Mouse (Mus musculus) lung, embryonic 16.5 days (tissue): Measurements from ENCODE around the gene Fhit. TPM values are rescaled to one million over a fixed set of nuclear protein-coding genes. Genes with fewer than 3 reads are reported as not detected.

Experiments used
- ATAC-seq: fragments of 200-750 bp; cut with Nextera tagmentation; 2 replicates; pipeline ENCODE4 v1.8.0; 2017; ENCODE audit warnings: low read depth, mild to moderate bottlenecking, moderate library complexity
- H3K27ac ChIP-seq: fragments of 300-500 bp; sonication (generic); 2 replicates; pipeline ENCODE4 v1.5.1; 2014; ENCODE audit warnings: mild to moderate bottlenecking, control low read depth, low read length
- H3K27me3 ChIP-seq: fragments of 300-500 bp; sonication (generic); 2 replicates; pipeline ENCODE4 v1.6.1; 2014; ENCODE audit warnings: low read depth, low read length, mixed read lengths; ENCODE audit not compliant: control insufficient read depth, insufficient read depth
- H3K36me3 ChIP-seq: fragments of 300-500 bp; sonication (generic); 2 replicates; pipeline ENCODE4 v1.6.1; 2014; ENCODE audit warnings: low read length; ENCODE audit not compliant: control insufficient read depth, insufficient read depth
- H3K4me1 ChIP-seq: fragments of 300-500 bp; sonication (generic); replicated peaks from 2 replicates; pipeline ENCODE4 v1.6.1; 2014; ENCODE audit warnings: low read length, mixed read lengths; ENCODE audit not compliant: control insufficient read depth, insufficient read depth
- H3K4me2 ChIP-seq: fragments of 300-500 bp; sonication (generic); 2 replicates; pipeline ENCODE4 v1.6.1; 2014; ENCODE audit warnings: low read depth, low read length, control low read depth
- H3K4me3 ChIP-seq: fragments of 300-500 bp; sonication (generic); 2 replicates; pipeline ENCODE4 v1.5.1; 2014; ENCODE audit warnings: mild to moderate bottlenecking, low read length, control low read depth
- H3K9ac ChIP-seq: fragments of 300-500 bp; sonication (generic); 2 replicates; pipeline ENCODE4 v1.6.1; 2014; ENCODE audit warnings: low read length, control low read depth
- H3K9me3 ChIP-seq: fragments of 300-500 bp; sonication (generic); 2 replicates; pipeline ENCODE4 v1.6.1; 2016; ENCODE audit warnings: low read length; ENCODE audit not compliant: control insufficient read depth
- WGBS: fragments of 180-500 bp; shearing (Covaris S2); extraction: QIAGEN DNeasy Blood & Tissue Kit; methylation state at CpG from one replicate; pipeline ENCODE4 v1.1.7; 2014; 5-methylcytosine and 5-hydroxymethylcytosine counted together
- polyA plus RNA-seq: library from polyadenylated mRNA; unstranded; fragments of >200 nt; fragmentation: Nextera tagmentation; extraction: Ambion mirVana; gene quantifications from 2 replicates; pipeline ENCODE4 v1.2.1, GENCODE M21; 2015

Gene Fhit
- polyA plus RNA-seq = 4.9 and 6.6 TPM in 2 replicates

- H3K27me3 ChIP-seq = no peaks in the 10 kb centered on the region
- H3K9me3 ChIP-seq = no peaks in the 10 kb centered on the region
These were observed at the start of gene Fhit for GRCm38 (mm10) chr14:11161751-11162231. Gene Fhit, minus strand, starts transcription at chr14:11162035.

GRCm38 (mm10) chr14:11206786-11207185, 45.0 kb upstream of the Fhit start:
- Histone ChIP-seq H3K9me3 (no peaks in the 10 kb centered on the region), H3K4me3 (no peak overlapping the region), H3K4me1 (no peaks in the 10 kb centered on the region), H3K27ac (no peak overlapping the region), H3K4me2 (no peak overlapping the region), H3K36me3 (no peaks in the 10 kb centered on the region), H3K9ac (no peak overlapping the region), H3K27me3 (no peaks in the 10 kb centered on the region)
- WGBS = 63% methylated on average over 2 of the region's 2 CpGs
- ATAC-seq = no peak

More at GRCm38 (mm10) chr14:11161751-11162231, at the start of gene Fhit:
- WGBS = under 1% methylated on average over 28 of the region's 28 CpGs
- Histone ChIP-seq H3K36me3 (no peaks in the 10 kb centered on the region), H3K27ac (peak within 1 kb of the TSS; percentile 43; the same call in 1 of the 2 replicates), H3K9ac (peak within 1 kb of the TSS; percentile 79), H3K4me3 (peak within 1 kb of the TSS; percentile 72), H3K4me2 (peak within 1 kb of the TSS; percentile 75), H3K4me1 (0 out of 2 replicates have a peak, but pooled peaks cover 3% of the 10 kb centered on the region)
- peak; percentile 97 for ATAC-seq

GRCm38 (mm10) chr14:11160806-11161450, 907 bp downstream of the Fhit start:
- H3K4me1 ChIP-seq = 0 out of 2 replicates have a peak, but pooled peaks cover 3% of the 10 kb centered on the region
- H3K4me2 ChIP-seq = peak overlapping the region; percentile 75
- no peaks in the 10 kb centered on the region for H3K27me3 ChIP-seq
- ATAC-seq = peak; percentile 90
- no peaks in the 10 kb centered on the region for H3K36me3 ChIP-seq
- WGBS = 5% methylated on average over 17 of the region's 17 CpGs
- peak overlapping the region; percentile 72 for H3K4me3 ChIP-seq
- peak overlapping the region; percentile 79 for H3K9ac ChIP-seq
- H3K9me3 ChIP-seq = no peaks in the 10 kb centered on the region
- H3K27ac ChIP-seq = peak overlapping the region; percentile 23; the same call in 1 of the 2 replicates

- no peak for ATAC-seq
These were observed 2.2 kb downstream of the Fhit start for GRCm38 (mm10) chr14:11159641-11160040.

GRCm38 (mm10) chr14:11159021-11159420, 2.8 kb downstream of the Fhit start:
- no peaks in the 10 kb centered on the region for H3K9me3 ChIP-seq
- WGBS = 51% methylated on average over 7 of the region's 7 CpGs
- no peak for ATAC-seq
- no peak overlapping the region for H3K27ac ChIP-seq
- H3K4me2 ChIP-seq = no peak overlapping the region
- H3K9ac ChIP-seq = no peak overlapping the region
- 0 out of 2 replicates have a peak, but pooled peaks cover 3% of the 10 kb centered on the region for H3K4me1 ChIP-seq
- no peak overlapping the region for H3K4me3 ChIP-seq
- H3K27me3 ChIP-seq = no peaks in the 10 kb centered on the region
- H3K36me3 ChIP-seq = no peaks in the 10 kb centered on the region

More at GRCm38 (mm10) chr14:11159641-11160040, 2.2 kb downstream of the Fhit start:
- Histone ChIP-seq H3K4me3 (no peak overlapping the region), H3K4me1 (0 out of 2 replicates have a peak, but pooled peaks cover 3% of the 10 kb centered on the region), H3K27me3 (no peaks in the 10 kb centered on the region), H3K9me3 (no peaks in the 10 kb centered on the region), H3K36me3 (no peaks in the 10 kb centered on the region), H3K9ac (no peak overlapping the region), H3K27ac (no peak overlapping the region), H3K4me2 (no peak overlapping the region)
- 78% methylated on average over 11 of the region's 11 CpGs for WGBS

- Histone ChIP-seq H3K4me1 (0 out of 2 replicates have a peak, but pooled peaks cover 3% of the 10 kb centered on the region), H3K27me3 (no peaks in the 10 kb centered on the region), H3K4me3 (no peak overlapping the region), H3K4me2 (no peak overlapping the region), H3K9ac (no peak overlapping the region), H3K36me3 (no peaks in the 10 kb centered on the region), H3K9me3 (no peaks in the 10 kb centered on the region), H3K27ac (no peak overlapping the region)
- WGBS = 68% methylated on average over 3 of the region's 3 CpGs
- no peak for ATAC-seq
These were observed 4.1 kb downstream of the Fhit start for GRCm38 (mm10) chr14:11157741-11158140.

- Histone ChIP-seq H3K27me3 (no peaks in the 10 kb centered on the region), H3K4me2 (no peak overlapping the region), H3K4me3 (no peak overlapping the region), H3K4me1 (no peaks in the 10 kb centered on the region), H3K27ac (no peak overlapping the region), H3K9ac (no peak overlapping the region), H3K36me3 (no peaks in the 10 kb centered on the region), H3K9me3 (no peaks in the 10 kb centered on the region)
- WGBS = 64% methylated on average over 9 of the region's 9 CpGs
- ATAC-seq = no peak
These were observed 10.1 kb downstream of the Fhit start for GRCm38 (mm10) chr14:11151634-11152321.

- H3K4me3 ChIP-seq = no peak overlapping the region
- no peaks in the 10 kb centered on the region for H3K4me1 ChIP-seq
- 74% methylated on average over 12 of the region's 12 CpGs for WGBS
- no peaks in the 10 kb centered on the region for H3K36me3 ChIP-seq
- no peak overlapping the region for H3K9ac ChIP-seq
- H3K4me2 ChIP-seq = no peak overlapping the region
- H3K9me3 ChIP-seq = no peaks in the 10 kb centered on the region
- ATAC-seq = no peak
- no peak overlapping the region for H3K27ac ChIP-seq
- H3K27me3 ChIP-seq = no peaks in the 10 kb centered on the region
These were observed 27.8 kb downstream of the Fhit start for GRCm38 (mm10) chr14:11133787-11134735.
